ENCODE assay signal across 17 mouse cellular contexts in genomic region chr6:100581951-100582350, GRCm38 (mm10).
DNase-seq lines count a peak whose midpoint lies in the region; ATAC-seq and TF ChIP-seq lines count a peak whose summit lies in the region.
"Had no signal": no experiment of that assay in that cellular context is flagged by ENCODE, and none has a peak within 500 bp of the region (broad histone marks: within the 10 kb centered on the region; RNA-seq: fewer than 3 reads in every experiment).

No protein-coding gene starts in this region.

- no peaks in the 10 kb centered on the region for H3K9me3 ChIP-seq in midbrain, embryonic 10.5 days (replicated peaks)
- H3K9me3 ChIP-seq in midbrain, embryonic 14.5 days (ENCODE audit: control insufficient read depth, low read length): no peaks in the 10 kb centered on the region
- no peaks in the 10 kb centered on the region for H3K9me3 ChIP-seq in forebrain, postnatal 0 days (ENCODE audit: low read length)
- H3K9me3 ChIP-seq: heart, embryonic 12.5 days; lung, embryonic 15.5 days had no signal

- intact Hi-C loops in left cerebral cortex, adult 2 months (cut with DNase I): no loop called here

- no peaks in the 10 kb centered on the region for H3K36me3 ChIP-seq in midbrain, embryonic 10.5 days
- no peaks in the 10 kb centered on the region for H3K36me3 ChIP-seq in midbrain, embryonic 14.5 days (ENCODE audit: control insufficient read depth, insufficient read depth, low read length)
- H3K36me3 ChIP-seq in forebrain, postnatal 0 days (ENCODE audit: insufficient read depth): no peaks in the 10 kb centered on the region
- H3K36me3 ChIP-seq: heart, embryonic 12.5 days; lung, embryonic 15.5 days had no signal

- no peak overlapping the region for H3K4me2 ChIP-seq in midbrain, embryonic 14.5 days (ENCODE audit: low read length)
- H3K4me2 ChIP-seq in forebrain, postnatal 0 days (ENCODE audit: low read depth): no peak overlapping the region
- H3K4me2 ChIP-seq: heart, embryonic 12.5 days; lung, embryonic 15.5 days had no signal

- DNase-seq in cerebellum, postnatal 14 days: peak; percentile 38 to 40
- no peak for DNase-seq in cerebellum, postnatal 4 days (ENCODE audit: low spot score in 2 of 2)
- DNase-seq in midbrain, embryonic 10.5 days (ENCODE audit: low spot score): no peak
- no peak for DNase-seq in midbrain, embryonic 14.5 days
- peak; percentile 32 for DNase-seq in forebrain, postnatal 0 days
- DNase-seq in frontal cortex, postnatal 14 days (ENCODE audit: low spot score in 2 of 2): no peak
- no peak for DNase-seq in left cerebral cortex, adult 2 months (ENCODE audit: extremely low spot score in 1 of 2, low spot score in 2 of 2)
- DNase-seq: adrenal gland, postnatal 14 days; embryo, embryonic 11 days; gastrocnemius, postnatal 25 days; heart, postnatal 4 days; kidney, postnatal 10 days; liver; thymus, postnatal 4 days had no signal

- TF ChIP-seq CTCF in forebrain, postnatal 0 days (IDR thresholded peaks at IDR 0.05; ENCODE audit: low read depth): no peak
- TF ChIP-seq CTCF in left cerebral cortex, adult 2 months (IDR thresholded peaks at IDR 0.05): no peak

- H3K4me1 ChIP-seq in midbrain, embryonic 10.5 days: peaks cover 14% of the 10 kb centered on the region
- peaks cover 6% of the 10 kb centered on the region for H3K4me1 ChIP-seq in midbrain, embryonic 14.5 days (ENCODE audit: control insufficient read depth, insufficient read depth, low read length)
- 0 out of 2 replicates have a peak, but pooled peaks cover 7% of the 10 kb centered on the region for H3K4me1 ChIP-seq in forebrain, postnatal 0 days (ENCODE audit: insufficient read depth)
- H3K4me1 ChIP-seq: lung, embryonic 15.5 days had no signal

- ATAC-seq in midbrain, embryonic 14.5 days (ENCODE audit: low FRiP score, low TSS enrichment): no peak
- no peak for ATAC-seq in forebrain, postnatal 0 days
- ATAC-seq: intestine, embryonic 16.5 days had no signal

- no peaks in the 10 kb centered on the region for H3K27me3 ChIP-seq in midbrain, embryonic 10.5 days (ENCODE audit: low read depth, poor library complexity, severe bottlenecking)
- no peaks in the 10 kb centered on the region for H3K27me3 ChIP-seq in midbrain, embryonic 14.5 days (ENCODE audit: control insufficient read depth, insufficient read depth, low read length)
- H3K27me3 ChIP-seq in forebrain, postnatal 0 days (ENCODE audit: insufficient read depth, low read length): no peaks in the 10 kb centered on the region
- H3K27me3 ChIP-seq: heart, embryonic 12.5 days; lung, embryonic 15.5 days had no signal

- H3K27ac ChIP-seq in midbrain, embryonic 10.5 days (replicated peaks): peak overlapping the region; percentile 35
- no peak overlapping the region; the same call in 1 of the 2 replicates for H3K27ac ChIP-seq in midbrain, embryonic 14.5 days (replicated peaks; ENCODE audit: low read depth, low read length)
- 0 out of 2 replicates have a peak overlapping the region, but pooled peaks have one; percentile 46 for H3K27ac ChIP-seq in forebrain, postnatal 0 days (ENCODE audit: low read depth, low read length)
- no peak overlapping the region for H3K27ac ChIP-seq in left cerebral cortex, adult 2 months
- H3K27ac ChIP-seq: lung, embryonic 15.5 days had no signal

- 80% methylated on average over 2 of the region's 2 CpGs for WGBS in midbrain, embryonic 10.5 days
- WGBS in midbrain, embryonic 14.5 days: 81% methylated on average over 2 of the region's 2 CpGs
- WGBS in forebrain, postnatal 0 days: 54% methylated on average over 2 of the region's 2 CpGs

- no peak overlapping the region for H3K4me3 ChIP-seq in midbrain, embryonic 10.5 days
- H3K4me3 ChIP-seq in midbrain, embryonic 14.5 days (replicated peaks; ENCODE audit: low read depth, low read length): no peak overlapping the region
- no peak overlapping the region for H3K4me3 ChIP-seq in forebrain, postnatal 0 days (ENCODE audit: low read depth, low read length)
- H3K4me3 ChIP-seq in left cerebral cortex, adult 2 months: no peak overlapping the region
- H3K4me3 ChIP-seq: heart, embryonic 12.5 days; lung, embryonic 15.5 days had no signal

- H3K9ac ChIP-seq in midbrain, embryonic 14.5 days (replicated peaks; ENCODE audit: low read length): no peak overlapping the region
- H3K9ac ChIP-seq in forebrain, postnatal 0 days: no peak overlapping the region
- H3K9ac ChIP-seq: heart, embryonic 12.5 days; lung, embryonic 15.5 days had no signal

Comparison
In these comparisons a context has a peak if more than half of its experiments do, and no peak if none do; other contexts are left out.
1. DNase-seq: peak in cerebellum, postnatal 14 days (2 of 2) and forebrain, postnatal 0 days (single experiment); none in cerebellum, postnatal 4 days (0 of 2), midbrain, embryonic 10.5 days (single experiment), midbrain, embryonic 14.5 days (single experiment), frontal cortex, postnatal 14 days (0 of 2) and left cerebral cortex, adult 2 months (0 of 2).
2. H3K27ac ChIP-seq: peak in midbrain, embryonic 10.5 days (single experiment) and forebrain, postnatal 0 days (single experiment); none in midbrain, embryonic 14.5 days (single experiment) and left cerebral cortex, adult 2 months (single experiment).